Mouse (Mus musculus) cerebellum, postnatal 25 days (tissue): ENCODE results near the gene Aire.

Experiments used
- DNase-seq, 2 experiments: peaks; one replicate each; pipeline ENCODE4 v3.0.0; 2021; ENCODE audit warnings: mixed read lengths in 2 of 2

Aire gene

DNA sequence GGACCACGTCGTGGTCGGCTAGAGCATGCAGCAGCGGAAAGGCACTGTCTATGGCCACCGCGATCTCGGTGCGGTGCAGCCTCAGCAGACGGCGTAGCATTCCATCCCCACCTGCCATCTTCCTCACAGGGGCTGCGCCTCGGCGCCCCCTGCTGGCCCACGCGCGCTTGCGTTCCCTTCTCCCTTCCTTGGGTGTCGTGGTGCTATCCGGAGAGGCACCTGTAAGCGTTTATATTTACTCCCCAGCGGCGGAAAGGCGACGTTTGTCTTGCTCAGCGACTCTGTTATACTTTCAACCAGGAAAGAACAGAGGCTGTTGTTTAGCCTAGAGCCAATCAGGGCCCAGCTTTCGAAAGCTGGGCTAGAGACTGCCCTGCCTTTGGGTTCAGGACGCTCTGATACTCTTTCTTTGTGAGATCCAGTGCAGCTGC lies at the start of gene Aire:
Aire (minus strand) TSS at position 205 of the 431 bp plus-strand sequence.
- peak; percentile 58 to 74 for DNase-seq

GRCm38 (mm10) chr10:78092725-78093029 lies 49.3 kb upstream of the Aire start:
- DNase-seq, result no peak

- no peak for DNase-seq
Observed at GRCm38 (mm10) chr10:78091865-78092724, 48.7 kb upstream of the Aire start.

DNA sequence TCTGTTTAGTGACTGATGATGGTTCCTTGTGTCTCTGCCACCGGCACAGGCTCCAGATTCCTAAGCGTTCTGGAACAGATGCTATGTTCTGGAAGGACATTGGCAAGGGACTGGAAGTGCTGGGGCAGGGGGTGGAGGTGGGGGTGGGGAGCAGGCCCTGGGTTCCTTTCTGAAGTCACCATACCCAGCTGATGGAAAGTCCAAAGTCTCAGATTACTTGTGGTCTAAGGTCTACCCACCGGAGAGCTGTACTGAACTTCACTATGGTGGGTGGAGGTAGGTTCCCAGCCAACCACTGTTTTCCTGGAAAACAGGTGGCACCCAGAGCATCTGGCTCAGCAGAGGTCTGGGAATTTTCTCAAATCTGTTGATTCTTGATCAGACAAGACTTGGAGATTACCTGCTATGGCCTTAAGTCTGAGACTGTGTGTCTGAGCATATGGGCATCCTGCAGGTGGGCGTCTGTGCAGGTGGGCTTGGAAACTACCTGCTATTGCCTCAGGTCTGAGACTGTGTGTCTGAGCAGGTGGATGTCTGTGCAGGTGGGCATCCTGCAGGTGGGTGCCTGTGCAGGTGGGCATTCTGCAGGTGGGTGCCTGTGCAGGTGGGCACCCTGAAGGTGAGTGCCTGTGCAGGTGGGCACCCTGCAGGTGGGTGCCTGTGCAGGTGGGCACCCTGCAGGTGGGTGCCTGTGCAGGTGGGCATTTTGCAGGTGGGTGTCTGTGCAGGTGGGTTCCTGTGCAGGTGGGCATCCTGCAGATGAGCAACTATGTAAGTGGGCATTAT lies 47.5 kb upstream of the Aire start:
- DNase-seq, result no peak

DNA sequence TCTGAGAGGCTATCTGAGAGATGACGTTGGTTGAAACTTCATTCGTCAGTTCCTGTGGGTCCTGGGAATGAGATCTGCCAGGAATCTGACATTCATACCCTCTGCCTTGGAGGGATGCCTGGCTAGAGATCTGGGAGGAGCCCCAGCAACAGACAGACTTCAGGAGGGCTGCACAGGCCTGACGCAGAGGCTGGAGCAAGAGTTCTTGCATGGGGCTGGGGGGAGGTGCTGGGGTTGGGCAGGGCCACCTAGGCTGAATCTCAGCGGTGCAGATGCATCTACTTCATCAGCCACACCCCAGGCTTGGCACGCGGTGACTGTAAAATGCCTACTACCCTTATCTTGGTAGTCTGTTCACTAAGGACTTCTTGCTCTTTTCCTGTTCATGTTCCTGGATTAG lies 46.8 kb upstream of the Aire start:
- no peak for DNase-seq

- DNase-seq, result no peak
Observed at GRCm38 (mm10) chr10:78087101-78087511, 43.7 kb upstream of the Aire start.

- DNase-seq, result no peak
Observed at GRCm38 (mm10) chr10:78086444-78087061, 43.1 kb upstream of the Aire start.

DNA sequence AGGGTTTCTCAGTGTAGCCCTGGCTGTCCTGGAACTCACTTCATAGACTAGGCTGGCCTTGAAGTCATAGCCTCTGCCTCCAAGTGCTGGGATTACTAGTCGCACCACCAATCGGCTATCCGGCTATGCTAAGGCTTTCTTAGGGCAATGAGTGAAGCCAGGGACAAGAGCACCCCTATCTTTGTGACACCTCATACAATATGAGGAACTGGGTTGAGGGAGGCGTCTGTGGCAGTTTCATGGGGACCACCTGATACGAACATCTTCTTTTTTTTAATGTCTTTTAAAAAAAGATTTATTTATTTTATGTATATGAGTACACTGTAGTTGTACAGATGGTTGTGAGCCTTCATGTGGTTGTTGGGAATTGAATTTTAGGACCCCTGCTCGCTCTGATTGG lies 42.3 kb upstream of the Aire start:
- no peak for DNase-seq

- no peak for DNase-seq
Observed at GRCm38 (mm10) chr10:78084073-78084472, 40.7 kb upstream of the Aire start.

GRCm38 (mm10) chr10:78079955-78080591 lies 36.7 kb upstream of the Aire start:
- DNase-seq, result no peak

DNA sequence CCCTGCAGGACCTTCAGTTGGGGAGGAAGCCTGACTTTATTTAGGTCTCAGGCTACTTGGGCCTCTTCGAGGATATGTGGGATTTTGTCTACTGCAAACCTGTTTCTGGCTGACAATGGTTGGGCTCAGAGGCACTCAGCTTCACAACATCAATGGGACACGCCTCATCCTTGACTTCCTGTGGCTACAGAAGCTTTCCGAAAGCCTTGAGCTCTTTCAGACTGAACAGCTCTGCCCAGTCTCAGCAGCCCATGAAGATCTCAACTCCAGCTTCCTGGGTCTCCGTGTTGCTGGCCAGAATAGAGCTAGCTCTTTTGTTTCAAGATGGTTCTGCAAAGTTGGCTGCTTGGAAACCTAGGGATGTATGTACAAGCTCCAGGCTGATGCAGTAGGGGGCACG lies 34.9 kb upstream of the Aire start:
- no peak for DNase-seq

GRCm38 (mm10) chr10:78077862-78078261 lies 34.5 kb upstream of the Aire start:
- DNase-seq, result no peak

- no peak for DNase-seq
Observed at GRCm38 (mm10) chr10:78074977-78075376, 31.6 kb upstream of the Aire start.

- DNase-seq, result no peak
Observed at GRCm38 (mm10) chr10:78074151-78074550, 30.7 kb upstream of the Aire start.

DNA sequence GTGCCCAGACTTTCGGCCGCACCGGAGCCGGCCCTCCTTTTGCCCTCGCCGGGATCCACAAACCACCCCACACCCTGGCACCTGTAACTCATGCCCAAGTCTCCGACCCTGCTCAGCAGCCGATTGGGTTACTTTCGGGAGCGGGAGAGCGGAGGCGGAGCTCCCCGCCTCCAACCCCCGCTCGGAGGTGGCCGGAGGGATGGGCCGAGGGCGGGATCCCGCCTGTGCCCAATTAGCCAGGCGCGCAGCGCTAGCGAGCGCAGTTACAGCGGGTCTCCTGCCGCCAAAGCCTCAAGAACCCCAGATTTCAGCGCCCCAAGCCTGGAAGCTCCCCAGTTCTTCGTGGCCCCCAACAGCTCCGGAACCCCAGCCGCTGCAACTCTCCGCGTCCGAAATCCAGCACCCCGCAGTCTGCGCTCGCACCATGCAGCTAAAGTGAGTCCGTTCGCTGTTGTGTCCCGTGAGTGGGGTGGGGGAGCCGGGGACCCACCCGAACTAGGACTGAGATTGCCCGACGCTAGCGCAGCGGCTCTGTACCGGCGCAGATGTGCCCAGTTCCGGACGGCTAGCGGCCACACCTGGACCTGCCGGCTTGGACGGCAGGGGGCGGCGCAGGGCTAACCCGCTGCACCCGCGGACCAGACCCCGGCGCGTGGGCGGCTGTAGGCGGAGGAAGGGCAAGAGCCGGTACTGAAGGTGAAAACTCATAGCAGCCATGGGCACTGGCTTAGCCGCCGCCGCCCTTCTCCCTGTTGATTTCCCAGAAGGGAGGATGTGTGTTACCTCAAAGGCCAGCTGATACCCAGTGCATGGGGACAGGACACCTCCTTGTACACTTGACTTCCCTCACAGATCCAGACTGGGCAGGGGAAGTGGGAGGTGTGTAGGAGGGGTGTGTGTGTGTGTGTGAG lies 25.9 kb upstream of the Aire start, which contains the start of gene Icosl:
Icosl (plus strand) TSS at position 202 of the 911 bp plus-strand sequence.
- peak; percentile 73 to 81 for DNase-seq

DNA sequence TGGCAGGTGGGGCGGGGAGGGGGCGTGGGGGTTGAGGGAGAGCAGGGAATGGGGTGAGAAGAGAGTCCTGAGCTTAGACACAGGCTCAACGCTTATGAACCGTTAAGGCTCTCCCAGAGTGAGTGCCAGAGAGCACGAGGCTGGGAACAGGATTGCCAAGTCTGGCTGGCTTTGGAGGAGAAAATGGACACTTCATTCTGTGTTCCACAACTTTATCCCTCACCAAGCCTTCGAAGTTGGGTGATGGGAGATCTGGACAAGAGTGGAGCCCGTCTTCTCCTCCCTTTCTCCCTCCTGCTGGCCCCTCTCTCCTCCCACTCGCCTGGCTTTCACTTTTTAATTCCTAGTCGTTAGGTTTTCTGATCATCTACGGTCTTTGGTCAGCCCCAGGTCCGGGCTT lies 25.1 kb upstream of the Aire start:
- DNase-seq, result no peak

GRCm38 (mm10) chr10:78067226-78067625 lies 23.8 kb upstream of the Aire start:
- peak in 1 of 2 experiments; percentile 15 for DNase-seq

DNA sequence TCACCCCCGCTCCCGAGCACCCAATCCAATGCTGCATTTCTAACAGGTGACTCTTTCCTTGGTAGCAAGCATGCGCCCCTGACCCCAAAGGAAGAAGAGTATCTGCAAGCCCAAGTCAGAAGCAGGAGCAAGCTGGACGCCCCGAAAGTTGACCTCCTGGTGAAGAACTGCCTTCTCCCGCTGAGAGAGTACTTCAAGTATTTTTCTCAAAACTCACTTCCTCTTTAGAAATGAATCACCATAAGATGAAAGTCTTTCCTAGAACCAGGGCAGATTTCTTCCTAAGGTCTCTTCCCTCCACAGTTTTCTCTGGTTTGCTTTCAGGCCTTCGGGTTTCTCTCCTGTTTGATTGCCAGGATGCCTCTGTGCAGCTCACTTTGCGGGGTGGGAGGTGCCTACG lies 19.7 kb upstream of the Aire start:
- no peak for DNase-seq

- DNase-seq, result no peak
Observed at GRCm38 (mm10) chr10:78057056-78057455, 13.6 kb upstream of the Aire start.

DNA sequence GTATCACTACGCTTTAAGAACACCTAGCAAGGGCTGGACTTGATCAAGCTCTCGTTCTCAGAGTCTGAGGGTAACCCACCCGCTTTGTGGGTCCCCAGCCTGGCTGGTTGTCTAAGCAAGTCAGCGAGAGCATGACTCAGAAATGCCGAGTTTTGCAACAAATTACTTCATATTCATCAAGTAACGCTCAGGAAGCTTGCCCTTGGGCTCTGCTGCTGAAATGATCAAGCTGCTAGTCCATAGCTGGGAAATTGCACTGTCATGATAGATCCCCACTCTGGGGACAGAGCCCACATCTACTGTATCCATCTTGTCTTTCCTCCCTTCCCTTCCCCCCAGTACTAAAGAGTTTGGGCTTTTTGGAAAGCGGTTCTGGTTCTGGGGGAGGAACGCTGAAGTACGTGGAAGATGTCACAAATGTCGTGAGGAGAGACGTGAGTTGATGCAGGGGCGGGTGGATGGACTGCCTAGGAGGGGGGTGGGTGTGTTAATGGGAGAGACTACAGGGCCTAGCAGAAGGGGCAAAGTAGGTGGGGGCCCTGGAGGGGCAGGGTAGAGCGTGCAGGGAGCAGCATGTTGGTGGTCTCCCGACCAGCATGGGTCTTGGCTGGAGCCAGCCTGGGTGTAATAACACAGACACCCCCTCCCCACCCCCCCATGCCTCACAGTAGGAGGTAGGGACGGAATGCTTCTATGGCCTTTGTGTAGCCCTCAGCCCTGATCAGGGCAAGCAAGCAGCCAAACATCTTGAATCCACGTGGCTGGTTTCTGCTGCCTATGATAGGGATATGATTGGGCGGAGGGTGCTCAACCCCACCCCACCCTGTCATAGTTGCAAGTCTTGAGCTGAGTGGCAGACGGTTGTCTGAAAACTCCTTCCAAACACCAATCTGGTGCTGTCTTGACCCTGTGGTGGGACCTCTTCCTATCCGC lies 11.5 kb upstream of the Aire start:
- DNase-seq, result no peak

DNA sequence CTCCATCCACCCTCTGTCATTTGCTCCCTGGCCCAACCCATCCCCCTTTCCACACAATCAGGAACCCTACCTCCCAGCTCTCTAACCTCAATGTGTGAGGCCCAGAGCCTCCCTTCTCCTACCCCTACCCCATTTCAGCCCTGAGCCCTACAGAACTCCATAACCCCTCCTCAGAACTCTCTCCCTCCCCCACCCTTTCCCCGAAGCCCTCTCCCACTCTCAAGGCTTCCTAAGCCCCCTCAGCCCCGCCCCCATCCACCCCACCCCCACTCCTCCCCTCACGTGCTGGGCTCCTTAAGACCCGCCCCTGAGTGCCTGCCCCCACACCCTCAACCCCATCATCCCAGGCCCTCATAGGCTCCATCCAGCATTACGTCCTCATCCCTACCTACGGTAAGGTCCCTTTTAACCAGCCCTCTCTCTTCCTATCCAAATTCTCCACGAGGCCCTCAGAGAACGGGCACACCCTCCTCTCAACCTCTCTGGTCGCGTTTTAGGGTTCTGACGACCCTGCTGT lies 6.2 kb upstream of the Aire start:
- no peak for DNase-seq
